Mouse (Mus musculus): ENCODE data around the gene Ifit2. TPM values are rescaled to one million over a fixed set of nuclear protein-coding genes. Genes with fewer than 3 reads are reported as not detected.

Gene Ifit2
- total and polyA plus RNA-seq, 3 experiments, result 0.69 to 2.7 TPM; not detected in 1

DNA sequence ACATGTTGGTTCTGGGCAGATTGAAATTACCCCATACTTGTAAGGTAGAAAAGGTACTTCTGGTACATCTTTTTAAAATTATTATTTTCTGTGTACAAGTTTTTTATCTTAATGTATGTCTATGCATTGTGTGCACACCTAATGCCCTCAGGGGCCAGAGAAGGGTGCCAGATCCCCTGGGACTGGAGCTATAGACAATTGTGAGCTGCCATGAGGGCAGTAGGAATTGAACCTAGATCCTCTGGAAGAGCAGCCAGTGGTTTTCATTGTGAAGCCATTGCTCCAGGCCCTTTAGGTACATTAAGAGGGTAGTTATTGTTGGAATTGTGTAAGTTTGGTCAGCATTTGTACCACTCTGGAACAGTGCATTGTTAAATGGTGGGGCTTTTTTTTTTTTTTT is 3.6 kb downstream of the Ifit2 start:
- TF ChIP-seq MYB (IDR thresholded peaks at IDR 0.05; ENCODE audit: low read depth, low read length) (no peak), MAZ (IDR thresholded peaks at IDR 0.05; ENCODE audit: low read depth, low read length) (no peak), TAL1 (IDR thresholded peaks at IDR 0.05; ENCODE audit: low read length) (no peak), ZKSCAN1 (IDR thresholded peaks at IDR 0.05; ENCODE audit: low read depth, low read length) (no peak), USF1 (IDR thresholded peaks at IDR 0.05; ENCODE audit: low read depth, low read length) (no peak), MYC (IDR thresholded peaks at IDR 0.05; ENCODE audit: low read depth, low read length) (no peak), KAT2A (conservative IDR thresholded peaks at IDR 0.05; ENCODE audit: low read depth, low read length) (no peak), MAX (IDR thresholded peaks at IDR 0.05; ENCODE audit: low read length) (no peak), RCOR1 (IDR thresholded peaks at IDR 0.05; ENCODE audit: low read depth, low read length) (no peak), UBTF (IDR thresholded peaks at IDR 0.05; ENCODE audit: borderline replicate concordance, insufficient read depth, low read depth, low read length) (no peak)
- Histone ChIP-seq H3K36me3 (ENCODE audit: control insufficient read depth in 1 of 2, insufficient read depth in 2 of 2, low read length in 2 of 2) (peaks cover 0 to 3% of the 10 kb centered on the region in 2 experiments; a peak in 2 of 4 replicates), H3K4me3 (ENCODE audit: control insufficient read depth in 1 of 2, insufficient read depth in 1 of 2, low read depth in 2 of 2, low read length in 2 of 2) (no peak overlapping the region)

DNA sequence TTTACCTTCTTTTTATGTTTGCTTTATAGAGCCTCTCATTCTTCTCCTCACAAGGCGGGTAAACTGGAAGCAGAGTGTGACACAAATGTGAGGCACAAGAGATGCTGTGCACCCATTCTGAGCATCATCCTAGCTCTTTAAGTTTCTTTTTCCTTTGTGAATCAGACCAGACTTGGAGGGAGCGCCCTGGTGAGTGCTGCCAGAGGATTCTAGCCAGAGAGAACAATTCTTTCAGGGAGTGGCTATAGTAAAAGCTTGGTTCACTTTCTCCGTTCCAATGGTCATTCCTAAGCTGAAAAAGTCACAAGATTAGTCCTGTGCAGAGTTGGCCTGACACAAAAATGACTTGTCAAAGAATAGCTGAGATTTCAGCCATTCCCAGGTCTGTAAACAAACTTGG is 6.1 kb downstream of the Ifit2 start:
- Histone ChIP-seq H3K9ac (ENCODE audit: control insufficient read depth, low read depth, low read length, poor library complexity, severe bottlenecking) (no peak overlapping the region), H3K79me2 (ENCODE audit: control insufficient read depth, insufficient read depth, low read length, poor library complexity) (no peaks in the 10 kb centered on the region), H3K27me3 (ENCODE audit: control insufficient read depth in 1 of 2, insufficient read depth in 2 of 2, low read length in 2 of 2) (no peaks in the 10 kb centered on the region), H3K27ac (ENCODE audit: control insufficient read depth, low read depth, low read length) (no peak overlapping the region), H3K4me3 (ENCODE audit: control insufficient read depth in 1 of 2, insufficient read depth in 1 of 2, low read depth in 2 of 2, low read length in 2 of 2) (no peak overlapping the region), H3K9me3 (replicated peaks; ENCODE audit: insufficient read depth, low read length) (no peaks in the 10 kb centered on the region), H3K4me1 (ENCODE audit: control insufficient read depth in 1 of 2, insufficient read depth in 2 of 2, low read length in 2 of 2) (peaks cover 0 to 7% of the 10 kb centered on the region in 2 experiments; a peak in 2 of 4 replicates), H3K36me3 (ENCODE audit: control insufficient read depth in 1 of 2, insufficient read depth in 2 of 2, low read length in 2 of 2) (peaks cover 0 to 5% of the 10 kb centered on the region in 2 experiments; a peak in 2 of 4 replicates)
- TF ChIP-seq MAZ (IDR thresholded peaks at IDR 0.05; ENCODE audit: low read depth, low read length), result no peak
- TF ChIP-seq NRF1 (IDR thresholded peaks at IDR 0.05; ENCODE audit: insufficient read depth, low read depth, low read length, poor library complexity, severe bottlenecking), result no peak
- TF ChIP-seq GATA1 (IDR thresholded peaks at IDR 0.05; ENCODE audit: low read depth, low read length), result no peak
- no peak for TF ChIP-seq POLR2AphosphoS5 (IDR thresholded peaks at IDR 0.05; ENCODE audit: borderline replicate concordance, low read depth, low read length)
- TF ChIP-seq ELF1 (IDR thresholded peaks at IDR 0.05; ENCODE audit: low read depth, low read length), result no peak
- TF ChIP-seq E2F4 (IDR thresholded peaks at IDR 0.05; ENCODE audit: borderline replicate concordance, low read depth, low read length), result no peak
- TF ChIP-seq NELFE (IDR thresholded peaks at IDR 0.05; ENCODE audit: low read depth, low read length), result no peak
- TF ChIP-seq POLR2AphosphoS2 (IDR thresholded peaks at IDR 0.05; ENCODE audit: low read length), result no peak
- TF ChIP-seq MXI1 (IDR thresholded peaks at IDR 0.05; ENCODE audit: low read depth, low read length), result no peak
- DNase-seq (ENCODE audit: low read depth, low spot score), result no peak

More for the DNA sequence above, 3.6 kb downstream of the Ifit2 start:
- Histone ChIP-seq H3K79me2 (ENCODE audit: control insufficient read depth, insufficient read depth, low read length, poor library complexity) (no peaks in the 10 kb centered on the region), H3K27me3 (ENCODE audit: control insufficient read depth in 1 of 2, insufficient read depth in 2 of 2, low read length in 2 of 2) (no peaks in the 10 kb centered on the region), H3K9ac (ENCODE audit: control insufficient read depth, low read depth, low read length, poor library complexity, severe bottlenecking) (no peak overlapping the region), H3K9me3 (replicated peaks; ENCODE audit: insufficient read depth, low read length) (no peaks in the 10 kb centered on the region), H3K27ac (ENCODE audit: control insufficient read depth, low read depth, low read length) (no peak overlapping the region), H3K4me1 (ENCODE audit: control insufficient read depth in 1 of 2, insufficient read depth in 2 of 2, low read length in 2 of 2) (peaks cover 0 to 2% of the 10 kb centered on the region in 2 experiments; a peak in 2 of 4 replicates)
- DNase-seq (ENCODE audit: low read depth, low spot score), result no peak

Data from MEL (cell line).